Mouse (Mus musculus): ENCODE data around the gene Patz1. TPM values are rescaled to one million over a fixed set of nuclear protein-coding genes. Genes with fewer than 3 reads are reported as not detected.

Patz1 gene
- polyA plus RNA-seq, 1 experiment from 2014 or later, result 52.0 TPM

- 72% methylated on average over 6 of the region's 6 CpGs for WGBS
- Histone ChIP-seq H3K27me3 (no peaks in the 10 kb centered on the region), H3K4me2 (no peak overlapping the region), H3K27ac (no peak overlapping the region), H3K9ac (no peak overlapping the region), H3K4me1 (peaks cover 3% of the 10 kb centered on the region; the same call in 1 of the 2 replicates), H3K36me3 (no peaks in the 10 kb centered on the region), H3K4me3 (no peak overlapping the region), H3K9me3 (peaks cover 10% of the 10 kb centered on the region)
- ATAC-seq (ENCODE audit: insufficient number of reproducible peaks, insufficient read depth, low FRiP score, low TSS enrichment, low read depth), result no peak
These were observed 5.8 kb upstream of the Patz1 start for GRCm38 (mm10) chr11:3282887-3283286.

GRCm38 (mm10) chr11:3283645-3284044 lies 5.0 kb upstream of the Patz1 start:
- no peak overlapping the region for H3K4me2 ChIP-seq
- H3K4me1 ChIP-seq, result peaks cover 7% of the 10 kb centered on the region; the same call in 1 of the 2 replicates
- H3K27ac ChIP-seq, result no peak overlapping the region
- H3K4me3 ChIP-seq, result no peak overlapping the region
- no peaks in the 10 kb centered on the region for H3K27me3 ChIP-seq
- no peaks in the 10 kb centered on the region for H3K36me3 ChIP-seq
- WGBS, result 81% methylated on average over 6 of the region's 6 CpGs
- no peak overlapping the region for H3K9ac ChIP-seq
- ATAC-seq (ENCODE audit: insufficient number of reproducible peaks, insufficient read depth, low FRiP score, low TSS enrichment, low read depth), result no peak
- peaks cover 10% of the 10 kb centered on the region for H3K9me3 ChIP-seq

- Histone ChIP-seq H3K4me3 (no peak overlapping the region), H3K36me3 (peaks cover 1% of the 10 kb centered on the region; the same call in 1 of the 2 replicates), H3K9ac (no peak overlapping the region), H3K4me1 (peaks cover 8% of the 10 kb centered on the region), H3K27ac (no peak overlapping the region), H3K4me2 (no peak overlapping the region), H3K27me3 (no peaks in the 10 kb centered on the region), H3K9me3 (peaks cover 10% of the 10 kb centered on the region)
- ATAC-seq (ENCODE audit: insufficient number of reproducible peaks, insufficient read depth, low FRiP score, low TSS enrichment, low read depth), result no peak
- 84% methylated on average over 3 of the region's 3 CpGs for WGBS
These were observed 2.7 kb upstream of the Patz1 start for GRCm38 (mm10) chr11:3285940-3286339.

- Histone ChIP-seq H3K36me3 (peaks cover 6% of the 10 kb centered on the region; the same call in 1 of the 2 replicates), H3K27me3 (no peaks in the 10 kb centered on the region), H3K4me1 (peaks cover 14% of the 10 kb centered on the region), H3K4me3 (no peak overlapping the region), H3K9me3 (0 out of 2 replicates have a peak, but pooled peaks cover 5% of the 10 kb centered on the region), H3K27ac (no peak overlapping the region), H3K4me2 (no peak overlapping the region), H3K9ac (no peak overlapping the region)
- ATAC-seq (ENCODE audit: insufficient number of reproducible peaks, insufficient read depth, low FRiP score, low TSS enrichment, low read depth), result no peak
- WGBS, result 45% methylated on average over 6 of the region's 6 CpGs
These were observed 1.5 kb upstream of the Patz1 start for GRCm38 (mm10) chr11:3287131-3287530.

GRCm38 (mm10) chr11:3287921-3288320 lies 753 bp upstream of the Patz1 start:
- H3K9ac ChIP-seq, result peak overlapping the region; percentile 99; the same call in 1 of the 2 replicates
- H3K27ac ChIP-seq, result peak overlapping the region; percentile 100
- H3K36me3 ChIP-seq, result peaks cover 6% of the 10 kb centered on the region; the same call in 1 of the 2 replicates
- peak overlapping the region; percentile 79 for H3K4me3 ChIP-seq
- peak overlapping the region; percentile 99 for H3K4me2 ChIP-seq
- H3K4me1 ChIP-seq, result peaks cover 18% of the 10 kb centered on the region
- H3K27me3 ChIP-seq, result no peaks in the 10 kb centered on the region
- WGBS, result 65% methylated on average over 5 of the region's 5 CpGs
- 0 out of 2 replicates have a peak, but pooled peaks cover 1% of the 10 kb centered on the region for H3K9me3 ChIP-seq
- no peak for ATAC-seq (ENCODE audit: insufficient number of reproducible peaks, insufficient read depth, low FRiP score, low TSS enrichment, low read depth)

- H3K4me1 ChIP-seq, result peaks cover 33% of the 10 kb centered on the region
- WGBS, result under 1% methylated on average over 34 of the region's 40 CpGs
- peak overlapping the region; percentile 100 for H3K27ac ChIP-seq
- no peaks in the 10 kb centered on the region for H3K27me3 ChIP-seq
- H3K9me3 ChIP-seq, result no peaks in the 10 kb centered on the region
- H3K4me2 ChIP-seq, result peak overlapping the region; percentile 99
- H3K4me3 ChIP-seq, result peak overlapping the region; percentile 79
- H3K9ac ChIP-seq, result peak overlapping the region; percentile 99
- peaks cover 21% of the 10 kb centered on the region for H3K36me3 ChIP-seq
- ATAC-seq (ENCODE audit: insufficient number of reproducible peaks, insufficient read depth, low FRiP score, low TSS enrichment, low read depth), result peak; percentile 86
These were observed 678 bp downstream of the Patz1 start for GRCm38 (mm10) chr11:3289302-3289802.

- Histone ChIP-seq H3K4me1 (peaks cover 37% of the 10 kb centered on the region), H3K4me2 (peak overlapping the region; percentile 99), H3K9ac (peak overlapping the region; percentile 99)
These were observed 1.3 kb downstream of the Patz1 start for GRCm38 (mm10) chr11:3289803-3290639.

GRCm38 (mm10) chr11:3290640-3291310 lies 2.1 kb downstream of the Patz1 start:
- Histone ChIP-seq H3K27ac (peak overlapping the region; percentile 100), H3K4me2 (peak overlapping the region; percentile 99)

More at GRCm38 (mm10) chr11:3289803-3290639, 1.3 kb downstream of the Patz1 start:
- WGBS, result under 1% methylated on average over 89 of the region's 92 CpGs
- no peaks in the 10 kb centered on the region for H3K9me3 ChIP-seq
- H3K4me3 ChIP-seq, result peak overlapping the region; percentile 79
- peak overlapping the region; percentile 100 for H3K27ac ChIP-seq
- peak; percentile 60 for ATAC-seq (ENCODE audit: insufficient number of reproducible peaks, insufficient read depth, low FRiP score, low TSS enrichment, low read depth)
- peaks cover 26% of the 10 kb centered on the region for H3K36me3 ChIP-seq
- no peaks in the 10 kb centered on the region for H3K27me3 ChIP-seq

GRCm38 (mm10) chr11:3291311-3292061 lies 2.8 kb downstream of the Patz1 start:
- Histone ChIP-seq H3K9ac (peak overlapping the region; percentile 99), H3K36me3 (peaks cover 40% of the 10 kb centered on the region), H3K9me3 (no peaks in the 10 kb centered on the region), H3K27me3 (no peaks in the 10 kb centered on the region), H3K27ac (peak overlapping the region; percentile 100), H3K4me2 (peak overlapping the region; percentile 99), H3K4me3 (peak overlapping the region; percentile 79), H3K4me1 (peaks cover 52% of the 10 kb centered on the region)
- no peak for ATAC-seq (ENCODE audit: insufficient number of reproducible peaks, insufficient read depth, low FRiP score, low TSS enrichment, low read depth)
- under 1% methylated on average over 26 of the region's 26 CpGs for WGBS

More at GRCm38 (mm10) chr11:3290640-3291310, 2.1 kb downstream of the Patz1 start:
- H3K9me3 ChIP-seq, result no peaks in the 10 kb centered on the region
- peaks cover 33% of the 10 kb centered on the region for H3K36me3 ChIP-seq
- no peaks in the 10 kb centered on the region for H3K27me3 ChIP-seq
- peak overlapping the region; percentile 99 for H3K9ac ChIP-seq
- ATAC-seq (ENCODE audit: insufficient number of reproducible peaks, insufficient read depth, low FRiP score, low TSS enrichment, low read depth), result no peak
- peak overlapping the region; percentile 79 for H3K4me3 ChIP-seq
- under 1% methylated on average over 50 of the region's 50 CpGs for WGBS
- peaks cover 45% of the 10 kb centered on the region for H3K4me1 ChIP-seq

- H3K27ac ChIP-seq, result peak overlapping the region; percentile 100
- H3K27me3 ChIP-seq, result no peaks in the 10 kb centered on the region
- peak overlapping the region; percentile 79 for H3K4me3 ChIP-seq
- WGBS, result under 1% methylated on average over 8 of the region's 8 CpGs
- peaks cover 57% of the 10 kb centered on the region for H3K4me1 ChIP-seq
- no peak for ATAC-seq (ENCODE audit: insufficient number of reproducible peaks, insufficient read depth, low FRiP score, low TSS enrichment, low read depth)
- peak overlapping the region; percentile 99 for H3K9ac ChIP-seq
- no peaks in the 10 kb centered on the region for H3K9me3 ChIP-seq
- peak overlapping the region; percentile 99 for H3K4me2 ChIP-seq
- peaks cover 45% of the 10 kb centered on the region for H3K36me3 ChIP-seq
These were observed 3.4 kb downstream of the Patz1 start for GRCm38 (mm10) chr11:3292062-3292421.

- 2% methylated on average over 8 of the region's 8 CpGs for WGBS
- Histone ChIP-seq H3K27me3 (no peaks in the 10 kb centered on the region), H3K27ac (peak overlapping the region; percentile 100), H3K9me3 (no peaks in the 10 kb centered on the region), H3K4me3 (peak overlapping the region; percentile 79), H3K4me2 (peak overlapping the region; percentile 99), H3K4me1 (peaks cover 56% of the 10 kb centered on the region), H3K9ac (peak overlapping the region; percentile 99), H3K36me3 (peaks cover 53% of the 10 kb centered on the region)
- ATAC-seq (ENCODE audit: insufficient number of reproducible peaks, insufficient read depth, low FRiP score, low TSS enrichment, low read depth), result no peak
These were observed 4.1 kb downstream of the Patz1 start for GRCm38 (mm10) chr11:3292711-3293249.
